Mouse (Mus musculus): Measurements from ENCODE around the gene Ccdc149. TPM values are rescaled to one million over a fixed set of nuclear protein-coding genes. Genes with fewer than 3 reads are reported as not detected.

Ccdc149 gene
- polyA plus RNA-seq, 1 experiment from 2014 or later: 2.5 TPM

GRCm38 (mm10) chr5:52354441-52354840 lies 116.9 kb downstream of the Ccdc149 start:
- Histone ChIP-seq H3K27ac (no peak overlapping the region), H3K4me2 (no peak overlapping the region), H3K9me3 (replicated peaks) (no peaks in the 10 kb centered on the region), H3K4me1 (replicated peaks) (no peaks in the 10 kb centered on the region), H3K36me3 (no peaks in the 10 kb centered on the region), H3K27me3 (no peaks in the 10 kb centered on the region), H3K9ac (no peak overlapping the region), H3K4me3 (no peak overlapping the region)
- WGBS: 57% methylated on average over 4 of the region's 4 CpGs
- no peak for ATAC-seq (replicated peaks; ENCODE audit: insufficient number of reproducible peaks, insufficient read depth, low FRiP score, low read depth)

GRCm38 (mm10) chr5:52352730-52353129 lies 118.6 kb downstream of the Ccdc149 start:
- Histone ChIP-seq H3K4me3 (no peak overlapping the region), H3K27me3 (no peaks in the 10 kb centered on the region), H3K4me2 (no peak overlapping the region), H3K36me3 (no peaks in the 10 kb centered on the region), H3K4me1 (replicated peaks) (no peaks in the 10 kb centered on the region), H3K27ac (no peak overlapping the region), H3K9ac (no peak overlapping the region), H3K9me3 (replicated peaks) (no peaks in the 10 kb centered on the region)
- ATAC-seq (replicated peaks; ENCODE audit: insufficient number of reproducible peaks, insufficient read depth, low FRiP score, low read depth): no peak
- WGBS: 68% methylated on average over 5 of the region's 5 CpGs

- no peak overlapping the region for H3K4me3 ChIP-seq
- no peak for ATAC-seq (replicated peaks; ENCODE audit: insufficient number of reproducible peaks, insufficient read depth, low FRiP score, low read depth)
- H3K9ac ChIP-seq: no peak overlapping the region
- H3K36me3 ChIP-seq: no peaks in the 10 kb centered on the region
- WGBS: 75% methylated on average over 2 of the region's 2 CpGs
- H3K27me3 ChIP-seq: no peaks in the 10 kb centered on the region
- H3K4me1 ChIP-seq (replicated peaks): no peaks in the 10 kb centered on the region
- H3K9me3 ChIP-seq (replicated peaks): no peaks in the 10 kb centered on the region
- no peak overlapping the region for H3K27ac ChIP-seq
- no peak overlapping the region for H3K4me2 ChIP-seq
These were observed 119.8 kb downstream of the Ccdc149 start for GRCm38 (mm10) chr5:52351561-52351960.

GRCm38 (mm10) chr5:52350451-52350850 lies 120.9 kb downstream of the Ccdc149 start:
- Histone ChIP-seq H3K4me1 (replicated peaks) (no peaks in the 10 kb centered on the region), H3K9me3 (replicated peaks) (no peaks in the 10 kb centered on the region), H3K27ac (no peak overlapping the region), H3K4me3 (no peak overlapping the region), H3K27me3 (no peaks in the 10 kb centered on the region), H3K36me3 (no peaks in the 10 kb centered on the region), H3K9ac (no peak overlapping the region), H3K4me2 (no peak overlapping the region)
- no peak for ATAC-seq (replicated peaks; ENCODE audit: insufficient number of reproducible peaks, insufficient read depth, low FRiP score, low read depth)
- 70% methylated on average over 2 of the region's 2 CpGs for WGBS

- no peak for ATAC-seq (replicated peaks; ENCODE audit: insufficient number of reproducible peaks, insufficient read depth, low FRiP score, low read depth)
- Histone ChIP-seq H3K9ac (no peak overlapping the region), H3K27ac (no peak overlapping the region), H3K9me3 (replicated peaks) (no peaks in the 10 kb centered on the region), H3K27me3 (no peaks in the 10 kb centered on the region), H3K4me1 (replicated peaks) (no peaks in the 10 kb centered on the region), H3K4me2 (no peak overlapping the region), H3K4me3 (no peak overlapping the region), H3K36me3 (no peaks in the 10 kb centered on the region)
- 57% methylated on average over 2 of the region's 2 CpGs for WGBS
These were observed 124.4 kb downstream of the Ccdc149 start for GRCm38 (mm10) chr5:52346890-52347289.

- no peaks in the 10 kb centered on the region for H3K4me1 ChIP-seq (replicated peaks)
- no peak overlapping the region for H3K27ac ChIP-seq
- ATAC-seq (replicated peaks; ENCODE audit: insufficient number of reproducible peaks, insufficient read depth, low FRiP score, low read depth): no peak
- no peak overlapping the region for H3K9ac ChIP-seq
- H3K36me3 ChIP-seq: no peaks in the 10 kb centered on the region
- WGBS: 57% methylated on average over 2 of the region's 2 CpGs
- no peak overlapping the region for H3K4me2 ChIP-seq
- no peaks in the 10 kb centered on the region for H3K27me3 ChIP-seq
- H3K4me3 ChIP-seq: no peak overlapping the region
- no peaks in the 10 kb centered on the region for H3K9me3 ChIP-seq (replicated peaks)
These were observed 132.2 kb downstream of the Ccdc149 start for GRCm38 (mm10) chr5:52339134-52339533.

GRCm38 (mm10) chr5:52335590-52335989 lies 135.7 kb downstream of the Ccdc149 start:
- H3K4me1 ChIP-seq (replicated peaks): no peaks in the 10 kb centered on the region
- no peak overlapping the region for H3K4me3 ChIP-seq
- H3K36me3 ChIP-seq: no peaks in the 10 kb centered on the region
- no peaks in the 10 kb centered on the region for H3K27me3 ChIP-seq
- no peak overlapping the region for H3K4me2 ChIP-seq
- 57% methylated on average over 3 of the region's 3 CpGs for WGBS
- no peak overlapping the region for H3K27ac ChIP-seq
- no peak overlapping the region for H3K9ac ChIP-seq
- no peak for ATAC-seq (replicated peaks; ENCODE audit: insufficient number of reproducible peaks, insufficient read depth, low FRiP score, low read depth)
- no peaks in the 10 kb centered on the region for H3K9me3 ChIP-seq (replicated peaks)

GRCm38 (mm10) chr5:52332120-52332519 lies 139.2 kb downstream of the Ccdc149 start:
- H3K36me3 ChIP-seq: no peaks in the 10 kb centered on the region
- WGBS: 29% methylated on average over 8 of the region's 8 CpGs
- H3K27me3 ChIP-seq: no peaks in the 10 kb centered on the region
- H3K27ac ChIP-seq: no peak overlapping the region
- H3K4me2 ChIP-seq: no peak overlapping the region
- H3K4me3 ChIP-seq: no peak overlapping the region
- no peaks in the 10 kb centered on the region for H3K9me3 ChIP-seq (replicated peaks)
- no peak overlapping the region for H3K9ac ChIP-seq
- ATAC-seq (replicated peaks; ENCODE audit: insufficient number of reproducible peaks, insufficient read depth, low FRiP score, low read depth): no peak; the same call in 1 of the 2 replicates
- no peaks in the 10 kb centered on the region for H3K4me1 ChIP-seq (replicated peaks)

Other genes starting within 250 kb of the Ccdc149 start
- gene Sod3, start 107.7 kb downstream of the Ccdc149 start, polyA plus RNA-seq (2015; fragmentation: Nextera tagmentation; extraction: Ambion mirVana): 1.3 and 2.0 TPM in 2 replicates
- gene Lgi2, start 94.9 kb upstream of the Ccdc149 start, polyA plus RNA-seq (2015; fragmentation: Nextera tagmentation; extraction: Ambion mirVana): 1.7 and 2.7 TPM in 2 replicates
- 5.1 and 6.6 TPM in 2 replicates for gene Sepsecs, start 198.2 kb upstream of the Ccdc149 start, polyA plus RNA-seq (2015; fragmentation: Nextera tagmentation; extraction: Ambion mirVana)